Mouse (Mus musculus): ENCODE results near the gene Tmem40.

- TF ChIP-seq CTCF (IDR thresholded peaks at IDR 0.05) (no peak), EP300 (IDR thresholded peaks at IDR 0.05; ENCODE audit: insufficient read depth, low read depth, low read length) (no peak)
These were observed 29.8 kb downstream of the Tmem40 start for GRCm38 (mm10) chr6:115732341-115732928.
